Mouse (Mus musculus) cortical plate, adult 2 months (tissue): ENCODE data around the gene Cdh3. TPM values are rescaled to one million over a fixed set of nuclear protein-coding genes. Genes with fewer than 3 reads are reported as not detected.
"Not testable (repeated sequence)": the region's sequence is repeated elsewhere in the genome, so short reads cannot be mapped to it uniquely, and the experiment has no call there.

Experiments
- H3K27ac ChIP-seq: fragments of 200-500 bp; 2 replicates; pipeline ENCODE4 v1.5.1; 2012; ENCODE audit warnings: low read length, control low read depth, inconsistent platforms; ENCODE audit not compliant: insufficient read depth
- H3K4me1 ChIP-seq: fragments of 200-500 bp; 2 replicates; pipeline ENCODE4 v1.6.1; 2011; ENCODE audit warnings: low read length; ENCODE audit not compliant: control insufficient read depth, insufficient read depth
- H3K4me3 ChIP-seq: fragments of 200-500 bp; 2 replicates; pipeline ENCODE4 v1.5.1; 2011; ENCODE audit warnings: mild to moderate bottlenecking, low read length, control low read depth; ENCODE audit not compliant: insufficient read depth
- CTCF ChIP-seq: fragments of 200-500 bp; IDR thresholded peaks from 2 replicates; pipeline ENCODE4 v1.5.1; 2011; ENCODE audit warnings: mild to moderate bottlenecking, control low read depth, low read length; ENCODE audit not compliant: insufficient read depth; ENCODE audit errors: extremely low read depth
- POLR2A ChIP-seq: fragments of 200-500 bp; IDR thresholded peaks from 2 replicates; pipeline ENCODE4 v1.6.1; 2011; ENCODE audit warnings: mild to moderate bottlenecking, low read length, control low read depth; ENCODE audit not compliant: insufficient read depth; ENCODE audit errors: extremely low read depth
- polyA plus RNA-seq: library from polyadenylated mRNA; depleted of rRNA; stranded (reverse); fragments of >200 nt; gene quantifications from 2 replicates; pipeline ENCODE4 v1.2.3, GENCODE M21; 2012

Cdh3 gene
- polyA plus RNA-seq, 1 experiment = 0.13 TPM

GRCm38 (mm10) chr8:106561097-106561865, 50.6 kb downstream of the Cdh3 start:
- TF ChIP-seq CTCF (peak; percentile 56; the same call in 1 of the 2 replicates), POLR2A (no peak)
- no peak overlapping the region for H3K27ac ChIP-seq
- no peak overlapping the region for H3K4me3 ChIP-seq
- no peaks in the 10 kb centered on the region for H3K4me1 ChIP-seq

- no peak overlapping the region for H3K27ac ChIP-seq
- TF ChIP-seq POLR2A = no peak
- no peak for TF ChIP-seq CTCF
- no peaks in the 10 kb centered on the region for H3K4me1 ChIP-seq
- no peak overlapping the region for H3K4me3 ChIP-seq
Measured at GRCm38 (mm10) chr8:106563691-106564182, 53.0 kb downstream of the Cdh3 start.

- Histone ChIP-seq H3K4me1 (no peaks in the 10 kb centered on the region), H3K4me3 (no peak overlapping the region), H3K27ac (no peak overlapping the region)
- TF ChIP-seq POLR2A = no peak
- no peak for TF ChIP-seq CTCF
Measured at GRCm38 (mm10) chr8:106569006-106569405, 58.3 kb downstream of the Cdh3 start.

- no peak overlapping the region for H3K4me3 ChIP-seq
- no peak overlapping the region for H3K27ac ChIP-seq
- H3K4me1 ChIP-seq = no peaks in the 10 kb centered on the region
- no peak for TF ChIP-seq POLR2A
- no peak for TF ChIP-seq CTCF
Measured at GRCm38 (mm10) chr8:106570386-106570785, 59.7 kb downstream of the Cdh3 start.

DNA sequence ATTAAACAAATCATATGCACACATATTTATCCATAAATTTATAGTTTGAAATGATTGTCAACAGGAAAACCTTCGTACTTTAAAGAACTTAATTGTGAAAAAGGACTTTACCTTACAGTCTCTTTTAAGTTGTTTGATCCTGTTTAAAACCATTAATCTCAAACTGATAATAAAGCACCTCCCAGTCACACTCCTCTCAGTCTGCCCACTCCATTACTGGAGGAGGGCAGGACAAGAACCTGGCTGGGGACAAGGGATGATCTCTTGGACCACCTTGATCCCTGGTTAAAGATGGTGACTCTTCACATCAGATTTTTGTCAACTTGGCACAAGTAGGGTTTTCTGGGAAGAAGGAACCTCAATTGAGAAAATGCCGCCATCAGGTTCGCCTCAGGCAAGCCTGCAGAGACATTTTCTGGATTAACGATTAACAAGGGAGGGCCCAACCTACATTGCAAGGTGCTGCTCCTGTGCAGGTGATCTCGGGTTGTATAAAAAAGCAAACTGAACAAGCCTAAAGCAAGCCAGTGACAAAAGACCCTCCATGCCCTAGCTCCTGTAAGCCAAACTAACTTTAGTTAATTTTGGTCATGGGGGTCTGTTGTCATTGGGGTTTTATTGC, 61.0 kb downstream of the Cdh3 start:
- Histone ChIP-seq H3K27ac (no peak overlapping the region), H3K4me1 (no peaks in the 10 kb centered on the region), H3K4me3 (no peak overlapping the region)
- TF ChIP-seq CTCF = no peak
- no peak for TF ChIP-seq POLR2A

DNA sequence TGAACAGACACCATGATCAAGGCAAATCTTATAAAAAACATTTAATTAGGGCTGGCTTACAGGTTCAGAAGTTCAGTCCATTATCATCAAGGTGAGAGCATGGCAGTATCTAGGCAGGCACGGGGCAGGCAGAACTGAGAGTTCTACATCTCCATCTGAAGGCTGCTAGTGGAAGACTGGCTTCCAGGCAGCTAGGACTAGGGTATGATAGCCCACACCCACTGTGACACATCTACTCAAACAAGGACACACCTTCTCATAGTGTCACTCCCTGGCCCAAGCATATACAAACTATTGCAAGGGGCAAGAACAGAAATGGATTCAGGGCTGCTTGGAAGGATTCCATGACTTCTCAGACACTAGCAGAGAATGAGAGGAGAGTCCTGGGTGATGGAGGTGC, 61.5 kb downstream of the Cdh3 start:
- H3K4me1 ChIP-seq, H3K4me3 ChIP-seq, H3K27ac ChIP-seq: not testable (repeated sequence)

- not testable (repeated sequence) for H3K27ac ChIP-seq, H3K4me3 ChIP-seq, H3K4me1 ChIP-seq
Measured at GRCm38 (mm10) chr8:106573168-106573567, 62.5 kb downstream of the Cdh3 start, which contains the start of gene Gm10073. Gene Gm10073, minus strand, starts transcription at chr8:106573461.

- Histone ChIP-seq H3K4me1 (no peaks in the 10 kb centered on the region), H3K27ac (no peak overlapping the region), H3K4me3 (no peak overlapping the region)
- TF ChIP-seq CTCF (no peak), POLR2A (no peak)
Measured at GRCm38 (mm10) chr8:106574283-106574682, 63.6 kb downstream of the Cdh3 start.

GRCm38 (mm10) chr8:106576849-106577555, 66.3 kb downstream of the Cdh3 start:
- H3K4me1 ChIP-seq = no peaks in the 10 kb centered on the region
- no peak overlapping the region for H3K4me3 ChIP-seq
- TF ChIP-seq CTCF (no peak), POLR2A (no peak)
- no peak overlapping the region for H3K27ac ChIP-seq

DNA sequence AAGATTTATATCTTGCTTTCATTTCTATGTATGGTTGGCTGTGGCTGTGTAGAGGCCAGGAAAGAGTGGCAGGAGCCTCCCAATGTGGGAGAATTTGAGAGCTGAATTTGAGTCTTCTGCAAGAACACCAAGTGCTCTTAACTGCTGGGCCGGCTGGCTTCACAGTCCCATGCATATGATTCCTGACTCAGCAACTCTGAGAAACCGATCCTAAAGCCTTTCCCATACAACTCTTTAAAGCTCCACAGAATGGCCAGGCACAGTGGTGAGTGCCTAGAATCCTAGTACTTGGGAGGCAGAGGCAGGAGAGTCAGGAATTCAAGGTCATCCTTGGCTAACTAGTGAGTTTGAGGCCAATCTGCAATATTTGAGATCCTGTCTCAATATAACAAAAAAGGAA, 68.8 kb downstream of the Cdh3 start:
- H3K4me3 ChIP-seq = no peak overlapping the region
- TF ChIP-seq POLR2A (no peak), CTCF (no peak)
- H3K27ac ChIP-seq = no peak overlapping the region

More for the DNA sequence above, 68.8 kb downstream of the Cdh3 start:
- H3K4me1 ChIP-seq = no peaks in the 10 kb centered on the region
